Mouse (Mus musculus): Measurements from ENCODE around the gene Snx12. TPM values are rescaled to one million over a fixed set of nuclear protein-coding genes. Genes with fewer than 3 reads are reported as not detected.
"Not testable (repeated sequence)": the region's sequence is repeated elsewhere in the genome, so short reads cannot be mapped to it uniquely, and the experiment has no call there.

Snx12 gene
- polyA plus RNA-seq, 1 experiment from 2014 or later: 49.5 TPM

DNA sequence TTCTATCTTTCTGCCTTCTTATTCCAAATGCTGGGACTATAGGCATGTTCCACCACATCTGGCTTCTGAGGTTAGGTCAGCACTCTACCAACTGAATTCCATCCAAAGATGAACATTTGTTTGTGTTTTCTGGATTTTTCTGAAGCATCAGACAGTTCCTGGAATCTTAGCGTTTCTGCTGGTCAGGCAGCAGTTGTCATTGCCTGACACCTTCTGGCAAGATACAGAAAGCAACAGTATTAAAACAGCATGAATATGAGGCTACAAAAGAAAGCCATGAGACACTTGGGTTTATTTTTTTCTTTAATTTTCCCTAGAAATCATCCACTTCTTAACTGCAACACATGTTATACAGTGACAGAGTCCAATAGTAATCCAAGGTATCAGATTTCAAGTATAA is 101.8 kb downstream of the Snx12 start:
- Histone ChIP-seq H3K27me3 (ENCODE audit: control insufficient read depth, insufficient read depth, low read depth, low read length) (no peaks in the 10 kb centered on the region), H3K4me2 (ENCODE audit: low read length) (no peak overlapping the region), H3K4me1 (ENCODE audit: control insufficient read depth, insufficient read depth, low read length) (no peaks in the 10 kb centered on the region), H3K9ac (ENCODE audit: low read depth, low read length) (no peak overlapping the region), H3K9me3 (replicated peaks; ENCODE audit: control insufficient read depth, low read length, poor library complexity, severe bottlenecking) (no peaks in the 10 kb centered on the region), H3K4me3 (ENCODE audit: low read depth, low read length) (no peak overlapping the region), H3K36me3 (ENCODE audit: control insufficient read depth, insufficient read depth, low read length) (no peaks in the 10 kb centered on the region), H3K27ac (ENCODE audit: low read length) (no peak overlapping the region)
- 48% methylated on average over 1 of the region's 1 CpGs for WGBS
- no peak for ATAC-seq

DNA sequence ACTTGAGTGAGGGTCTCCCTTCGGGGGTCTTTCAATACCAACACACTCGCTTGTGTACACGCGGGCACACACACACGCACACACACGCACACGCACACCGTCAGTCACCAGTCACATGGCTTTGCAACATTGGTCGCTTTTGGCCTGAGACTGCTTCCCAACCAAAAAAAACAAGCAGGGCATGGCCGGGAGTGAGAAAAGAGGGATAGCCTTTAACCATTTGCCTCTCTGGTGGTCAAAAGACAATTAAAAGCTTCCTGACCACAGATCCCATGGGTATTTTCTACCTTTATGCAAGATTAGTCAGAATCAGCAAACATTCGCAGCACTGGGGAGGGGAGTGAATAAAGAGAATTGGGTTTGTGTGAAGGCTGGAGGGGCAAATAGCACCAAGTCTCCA is 136.4 kb downstream of the Snx12 start, which contains the start of gene Slc7a3:
Gene Slc7a3, minus strand, starts transcription at position 101 of the 400 bp plus-strand sequence.
- H3K9me3 ChIP-seq (replicated peaks; ENCODE audit: control insufficient read depth, low read length, poor library complexity, severe bottlenecking): no peaks in the 10 kb centered on the region
- H3K27ac ChIP-seq (ENCODE audit: low read length): no peak within 1 kb of the TSS
- peak within 1 kb of the TSS; percentile 39 for H3K4me3 ChIP-seq (ENCODE audit: low read depth, low read length)
- WGBS: 39% methylated on average over 11 of the region's 11 CpGs
- peak within 1 kb of the TSS; percentile 64 for H3K4me2 ChIP-seq (ENCODE audit: low read length)
- ATAC-seq: no peak
- no peaks in the 10 kb centered on the region; the same call in 1 of the 2 replicates for H3K27me3 ChIP-seq (ENCODE audit: control insufficient read depth, insufficient read depth, low read depth, low read length)
- peak within 1 kb of the TSS; percentile 41; the same call in 1 of the 2 replicates for H3K9ac ChIP-seq (ENCODE audit: low read depth, low read length)
- no peaks in the 10 kb centered on the region for H3K36me3 ChIP-seq (ENCODE audit: control insufficient read depth, insufficient read depth, low read length)
- no peaks in the 10 kb centered on the region for H3K4me1 ChIP-seq (ENCODE audit: control insufficient read depth, insufficient read depth, low read length)

DNA sequence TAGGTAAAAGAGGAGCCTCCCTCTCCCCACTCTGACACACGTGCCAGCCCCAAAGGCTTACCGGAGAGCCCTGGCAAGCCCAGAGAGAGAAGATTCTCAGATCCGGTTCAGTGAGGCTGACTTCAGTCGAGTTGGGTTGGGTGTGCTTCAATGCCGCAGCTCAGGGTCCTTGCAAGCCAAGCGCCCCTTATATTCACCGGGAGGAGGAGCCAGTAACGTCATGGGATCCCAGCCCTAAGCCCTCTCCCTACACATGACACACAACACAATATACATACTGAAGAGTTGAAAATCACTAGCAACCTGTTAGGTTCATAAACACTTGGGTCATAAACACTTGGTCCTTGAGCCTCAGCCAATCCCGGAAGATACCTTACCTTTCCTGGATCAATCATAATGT is 137.2 kb downstream of the Snx12 start:
- peak overlapping the region; percentile 64 for H3K4me2 ChIP-seq (ENCODE audit: low read length)
- not testable (repeated sequence) for H3K27me3 ChIP-seq (ENCODE audit: control insufficient read depth, insufficient read depth, low read depth, low read length); H3K4me1 ChIP-seq (ENCODE audit: control insufficient read depth, insufficient read depth, low read length); H3K36me3 ChIP-seq (ENCODE audit: control insufficient read depth, insufficient read depth, low read length); H3K9me3 ChIP-seq (replicated peaks; ENCODE audit: control insufficient read depth, low read length, poor library complexity, severe bottlenecking); H3K27ac ChIP-seq (ENCODE audit: low read length)
- H3K9ac ChIP-seq (ENCODE audit: low read depth, low read length): 0 out of 2 replicates have a peak overlapping the region, but pooled peaks have one; percentile 41
- peak overlapping the region; percentile 39 for H3K4me3 ChIP-seq (ENCODE audit: low read depth, low read length)
- 19% methylated on average over 7 of the region's 9 CpGs for WGBS
- peak; percentile 80 for ATAC-seq

DNA sequence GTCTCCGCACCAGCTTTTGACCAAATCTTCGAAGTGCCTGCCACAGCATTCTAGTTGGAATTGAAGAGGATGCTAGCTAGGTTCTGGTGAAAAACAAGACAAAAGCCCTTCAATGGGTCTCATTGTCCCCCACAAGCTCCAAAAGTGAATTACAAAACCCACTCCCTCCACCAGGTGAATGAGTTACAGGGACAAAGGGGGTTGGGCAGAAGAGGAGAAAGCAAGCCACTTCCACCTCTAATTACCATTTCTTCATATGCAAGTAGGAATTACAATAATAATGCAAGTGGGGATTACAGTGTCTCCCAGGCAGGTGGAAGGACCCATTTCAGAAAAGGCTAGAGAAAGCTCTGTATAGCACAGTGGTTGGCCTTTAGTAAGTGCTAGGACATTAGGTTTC is 138.2 kb downstream of the Snx12 start:
- Histone ChIP-seq H3K4me3 (ENCODE audit: low read depth, low read length) (no peak overlapping the region), H3K27me3 (ENCODE audit: control insufficient read depth, insufficient read depth, low read depth, low read length) (no peaks in the 10 kb centered on the region; the same call in 1 of the 2 replicates), H3K4me2 (ENCODE audit: low read length) (no peak overlapping the region), H3K9me3 (replicated peaks; ENCODE audit: control insufficient read depth, low read length, poor library complexity, severe bottlenecking) (no peaks in the 10 kb centered on the region), H3K27ac (ENCODE audit: low read length) (no peak overlapping the region), H3K9ac (ENCODE audit: low read depth, low read length) (no peak overlapping the region), H3K4me1 (ENCODE audit: control insufficient read depth, insufficient read depth, low read length) (no peaks in the 10 kb centered on the region), H3K36me3 (ENCODE audit: control insufficient read depth, insufficient read depth, low read length) (no peaks in the 10 kb centered on the region)
- 72% methylated on average over 2 of the region's 2 CpGs for WGBS
- ATAC-seq: no peak

DNA sequence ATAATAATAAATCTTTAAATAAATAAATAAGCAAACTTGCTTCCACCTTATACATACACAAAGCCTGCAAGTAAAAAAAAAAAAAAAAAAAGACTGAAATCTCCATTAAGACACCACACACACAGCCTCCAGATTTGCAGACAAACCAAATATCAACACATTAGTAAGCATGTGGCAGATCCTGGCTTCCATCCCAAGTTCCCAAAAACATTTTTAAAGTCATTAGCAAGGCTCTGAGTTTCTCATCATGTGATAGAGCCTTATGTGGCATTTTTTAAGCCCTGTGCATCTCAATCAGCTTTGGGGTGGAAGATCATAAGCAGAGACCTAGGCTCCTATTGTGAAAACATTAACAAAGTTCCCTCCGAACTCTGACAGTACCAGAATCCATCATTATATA is 157.1 kb downstream of the Snx12 start:
- ATAC-seq: no peak
- Histone ChIP-seq H3K27me3 (ENCODE audit: control insufficient read depth, insufficient read depth, low read depth, low read length) (no peaks in the 10 kb centered on the region), H3K36me3 (ENCODE audit: control insufficient read depth, insufficient read depth, low read length) (no peaks in the 10 kb centered on the region)

DNA sequence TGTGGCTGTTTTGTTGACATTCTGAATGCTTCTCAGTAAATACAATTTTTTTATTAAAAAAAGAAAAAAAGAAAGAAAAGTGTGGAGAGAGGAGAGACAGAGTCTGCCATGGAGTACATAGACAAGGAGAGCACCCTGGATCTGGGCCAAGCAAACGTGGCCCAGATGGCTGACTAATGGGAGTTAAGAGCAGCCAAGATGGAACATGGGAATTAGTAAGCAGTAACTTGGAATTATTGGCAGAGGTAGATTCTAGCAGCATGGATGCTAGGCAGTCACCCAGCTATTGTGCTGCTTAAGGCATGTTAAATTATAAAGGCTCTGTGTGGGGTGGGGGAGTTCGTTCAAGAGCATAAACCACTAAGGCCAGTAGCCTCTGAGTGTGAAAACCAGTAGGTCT is 158.9 kb downstream of the Snx12 start:
- Histone ChIP-seq H3K4me2 (ENCODE audit: low read length) (no peak overlapping the region), H3K27ac (ENCODE audit: low read length) (no peak overlapping the region), H3K36me3 (ENCODE audit: control insufficient read depth, insufficient read depth, low read length) (no peaks in the 10 kb centered on the region), H3K27me3 (ENCODE audit: control insufficient read depth, insufficient read depth, low read depth, low read length) (no peaks in the 10 kb centered on the region), H3K9ac (ENCODE audit: low read depth, low read length) (no peak overlapping the region), H3K9me3 (replicated peaks; ENCODE audit: control insufficient read depth, low read length, poor library complexity, severe bottlenecking) (no peaks in the 10 kb centered on the region), H3K4me1 (ENCODE audit: control insufficient read depth, insufficient read depth, low read length) (no peaks in the 10 kb centered on the region), H3K4me3 (ENCODE audit: low read depth, low read length) (no peak overlapping the region)
- 77% methylated on average over 2 of the region's 2 CpGs for WGBS
- ATAC-seq: no peak

More for the DNA sequence above, 157.1 kb downstream of the Snx12 start:
- Histone ChIP-seq H3K4me2 (ENCODE audit: low read length) (no peak overlapping the region), H3K4me1 (ENCODE audit: control insufficient read depth, insufficient read depth, low read length) (no peaks in the 10 kb centered on the region), H3K9me3 (replicated peaks; ENCODE audit: control insufficient read depth, low read length, poor library complexity, severe bottlenecking) (no peaks in the 10 kb centered on the region), H3K27ac (ENCODE audit: low read length) (no peak overlapping the region), H3K4me3 (ENCODE audit: low read depth, low read length) (no peak overlapping the region), H3K9ac (ENCODE audit: low read depth, low read length) (no peak overlapping the region)
- 64% methylated on average over 1 of the region's 1 CpGs for WGBS

- H3K36me3 ChIP-seq (ENCODE audit: control insufficient read depth, insufficient read depth, low read length): no peaks in the 10 kb centered on the region
- no peak within 1 kb of the TSS for H3K9ac ChIP-seq (ENCODE audit: low read depth, low read length)
- H3K27me3 ChIP-seq (ENCODE audit: control insufficient read depth, insufficient read depth, low read depth, low read length): no peaks in the 10 kb centered on the region
- no peaks in the 10 kb centered on the region for H3K9me3 ChIP-seq (replicated peaks; ENCODE audit: control insufficient read depth, low read length, poor library complexity, severe bottlenecking)
- H3K4me2 ChIP-seq (ENCODE audit: low read length): no peak within 1 kb of the TSS
- 93% methylated on average over 31 of the region's 31 CpGs for WGBS
- no peak for ATAC-seq
- no peak within 1 kb of the TSS for H3K27ac ChIP-seq (ENCODE audit: low read length)
- H3K4me3 ChIP-seq (ENCODE audit: low read depth, low read length): no peak within 1 kb of the TSS
- no peaks in the 10 kb centered on the region for H3K4me1 ChIP-seq (ENCODE audit: control insufficient read depth, insufficient read depth, low read length)
Observed at GRCm38 (mm10) chrX:101059541-101059940, 162.8 kb downstream of the Snx12 start, which contains the start of gene Tex11. TSS of gene Tex11 (minus strand) at chrX:101059667.

Other genes with a start within 250 kb of the Snx12 start
- gene Tex11, start 162.9 kb downstream of the Snx12 start, polyA plus RNA-seq (2015; fragmentation: Nextera tagmentation; extraction: Ambion mirVana): 0.10 and 0.11 TPM in 2 replicates
- gene Slc7a3, start 136.5 kb downstream of the Snx12 start, polyA plus RNA-seq (2015; fragmentation: Nextera tagmentation; extraction: Ambion mirVana): 9.3 and 20.2 TPM in 2 replicates
- 0.57 and 0.65 TPM in 2 replicates for gene Foxo4, start 32.0 kb upstream of the Snx12 start, polyA plus RNA-seq (2015; fragmentation: Nextera tagmentation; extraction: Ambion mirVana)
- gene Gm614, start 41.4 kb upstream of the Snx12 start, polyA plus RNA-seq (2015; fragmentation: Nextera tagmentation; extraction: Ambion mirVana): not detected in 2 replicates
- gene Il2rg, start 45.7 kb upstream of the Snx12 start, polyA plus RNA-seq (2015; fragmentation: Nextera tagmentation; extraction: Ambion mirVana): 5.6 and 5.7 TPM in 2 replicates
- not detected in 2 replicates for gene Gm20489, start 46.5 kb upstream of the Snx12 start, polyA plus RNA-seq (2015; fragmentation: Nextera tagmentation; extraction: Ambion mirVana)
- 24.4 and 26.0 TPM in 2 replicates for gene Med12, start 51.5 kb upstream of the Snx12 start, polyA plus RNA-seq (2015; fragmentation: Nextera tagmentation; extraction: Ambion mirVana)
- 90.9 and 94.7 TPM in 2 replicates for gene Nlgn3, start 76.6 kb upstream of the Snx12 start, polyA plus RNA-seq (2015; fragmentation: Nextera tagmentation; extraction: Ambion mirVana)
- gene Gjb1, start 153.8 kb upstream of the Snx12 start, polyA plus RNA-seq (2015; fragmentation: Nextera tagmentation; extraction: Ambion mirVana): 1.3 TPM in 2 replicates
- 110 and 119 TPM in 2 replicates for gene Zmym3, start 198.3 kb upstream of the Snx12 start, polyA plus RNA-seq (2015; fragmentation: Nextera tagmentation; extraction: Ambion mirVana)
- 292 and 324 TPM in 2 replicates for gene Nono, start 206.8 kb upstream of the Snx12 start, polyA plus RNA-seq (2015; fragmentation: Nextera tagmentation; extraction: Ambion mirVana)
- gene Itgb1bp2, start 226.5 kb upstream of the Snx12 start, polyA plus RNA-seq (2015; fragmentation: Nextera tagmentation; extraction: Ambion mirVana): 1.2 and 2.1 TPM in 2 replicates